Mouse (Mus musculus): Measurements from ENCODE around the gene Styk1.

Styk1 gene

GRCm38 (mm10) chr6:131353352-131353919 is at the start of gene Styk1:
TSS of gene Styk1 (minus strand) at chr6:131353597.
- peak; percentile 72 to 88 for DNase-seq

- peak in 1 of 2 experiments; percentile 12 for DNase-seq
Measured at GRCm38 (mm10) chr6:131403036-131403435, 49.6 kb upstream of the Styk1 start.

GRCm38 (mm10) chr6:131402606-131403005 is 49.2 kb upstream of the Styk1 start:
- DNase-seq: no peak

GRCm38 (mm10) chr6:131401259-131401658 is 47.9 kb upstream of the Styk1 start:
- DNase-seq: no peak

GRCm38 (mm10) chr6:131396650-131397049 is 43.3 kb upstream of the Styk1 start:
- DNase-seq: no peak

- DNase-seq: no peak
Measured at GRCm38 (mm10) chr6:131393873-131394660, 40.7 kb upstream of the Styk1 start.

- DNase-seq: peak; percentile 90 to 93
Measured at GRCm38 (mm10) chr6:131388040-131389021, 34.9 kb upstream of the Styk1 start, which contains the start of gene Ybx3. TSS of gene Ybx3 (minus strand) at chr6:131388476.

GRCm38 (mm10) chr6:131387221-131388039 is 34.0 kb upstream of the Styk1 start:
- DNase-seq: peak; percentile 35 to 61

GRCm38 (mm10) chr6:131386416-131387019 is 33.1 kb upstream of the Styk1 start:
- DNase-seq: no peak

- DNase-seq: no peak
Measured at GRCm38 (mm10) chr6:131385469-131385868, 32.1 kb upstream of the Styk1 start.

- DNase-seq: no peak
Measured at GRCm38 (mm10) chr6:131383713-131384330, 30.4 kb upstream of the Styk1 start.

- DNase-seq: peak in 1 of 2 experiments; percentile 48
Measured at GRCm38 (mm10) chr6:131382984-131383337, 29.6 kb upstream of the Styk1 start.

GRCm38 (mm10) chr6:131382232-131382983 is 29.0 kb upstream of the Styk1 start:
- DNase-seq: peak; percentile 54 to 70

- DNase-seq: no peak
Measured at GRCm38 (mm10) chr6:131378858-131379428, 25.5 kb upstream of the Styk1 start.

GRCm38 (mm10) chr6:131377378-131377777 is 24.0 kb upstream of the Styk1 start:
- DNase-seq: no peak

- DNase-seq: no peak
Measured at GRCm38 (mm10) chr6:131374594-131375340, 21.4 kb upstream of the Styk1 start.

GRCm38 (mm10) chr6:131373160-131373559 is 19.8 kb upstream of the Styk1 start:
- DNase-seq: no peak

GRCm38 (mm10) chr6:131370767-131371166 is 17.4 kb upstream of the Styk1 start:
- no peak for DNase-seq

Measured in kidney, postnatal 36 days (tissue).